Mouse (Mus musculus): ENCODE data around the gene Serinc2.

Gene Serinc2

GRCm38 (mm10) chr4:130298877-130299628, 20.0 kb upstream of the Serinc2 start:
- DNase-seq (ENCODE audit: low read depth in 1 of 2, low spot score in 2 of 2): no peak

GRCm38 (mm10) chr4:130297123-130297529, 18.1 kb upstream of the Serinc2 start:
- DNase-seq (ENCODE audit: low read depth in 1 of 2, low spot score in 2 of 2): no peak

- DNase-seq (ENCODE audit: low read depth in 1 of 2, low spot score in 2 of 2): no peak
These were observed 17.4 kb upstream of the Serinc2 start for GRCm38 (mm10) chr4:130296243-130296965.

- no peak for DNase-seq (ENCODE audit: low read depth in 1 of 2, low spot score in 2 of 2)
These were observed 16.2 kb upstream of the Serinc2 start for GRCm38 (mm10) chr4:130295047-130295745.

- DNase-seq (ENCODE audit: low read depth in 1 of 2, low spot score in 2 of 2): no peak
These were observed 15.5 kb upstream of the Serinc2 start for GRCm38 (mm10) chr4:130294513-130294912.

- DNase-seq (ENCODE audit: low read depth in 1 of 2, low spot score in 2 of 2): peak; percentile 22 to 52
These were observed 13.3 kb upstream of the Serinc2 start for GRCm38 (mm10) chr4:130292271-130292670.

- no peak for DNase-seq (ENCODE audit: low read depth in 1 of 2, low spot score in 2 of 2)
These were observed 10.8 kb upstream of the Serinc2 start for GRCm38 (mm10) chr4:130289824-130290223.

- DNase-seq (ENCODE audit: low read depth in 1 of 2, low spot score in 2 of 2): no peak
These were observed 7.5 kb upstream of the Serinc2 start for GRCm38 (mm10) chr4:130286531-130286930.

GRCm38 (mm10) chr4:130283826-130284225, 4.8 kb upstream of the Serinc2 start:
- DNase-seq (ENCODE audit: low read depth in 1 of 2, low spot score in 2 of 2): no peak

- DNase-seq (ENCODE audit: low read depth in 1 of 2, low spot score in 2 of 2): no peak
These were observed 3.9 kb upstream of the Serinc2 start for GRCm38 (mm10) chr4:130282856-130283255.

- DNase-seq (ENCODE audit: low read depth in 1 of 2, low spot score in 2 of 2): no peak
These were observed 2.3 kb downstream of the Serinc2 start for GRCm38 (mm10) chr4:130276573-130277176.

- DNase-seq (ENCODE audit: low read depth in 1 of 2, low spot score in 2 of 2): no peak
These were observed 3.2 kb downstream of the Serinc2 start for GRCm38 (mm10) chr4:130275823-130276105.

- DNase-seq (ENCODE audit: low read depth in 1 of 2, low spot score in 2 of 2): no peak
These were observed 3.8 kb downstream of the Serinc2 start for GRCm38 (mm10) chr4:130275016-130275822.

- DNase-seq (ENCODE audit: low read depth in 1 of 2, low spot score in 2 of 2): no peak
These were observed 4.5 kb downstream of the Serinc2 start for GRCm38 (mm10) chr4:130274346-130275015.

GRCm38 (mm10) chr4:130273698-130274345, 5.2 kb downstream of the Serinc2 start:
- no peak for DNase-seq (ENCODE audit: low read depth in 1 of 2, low spot score in 2 of 2)

GRCm38 (mm10) chr4:130270611-130271347, 8.2 kb downstream of the Serinc2 start:
- no peak for DNase-seq (ENCODE audit: low read depth in 1 of 2, low spot score in 2 of 2)

GRCm38 (mm10) chr4:130270089-130270488, 8.9 kb downstream of the Serinc2 start:
- no peak for DNase-seq (ENCODE audit: low read depth in 1 of 2, low spot score in 2 of 2)

- DNase-seq (ENCODE audit: low read depth in 1 of 2, low spot score in 2 of 2): no peak
These were observed 10.3 kb downstream of the Serinc2 start for GRCm38 (mm10) chr4:130268736-130269135.

- DNase-seq (ENCODE audit: low read depth in 1 of 2, low spot score in 2 of 2): no peak
These were observed 11.9 kb downstream of the Serinc2 start for GRCm38 (mm10) chr4:130267069-130267468.
